Mouse (Mus musculus): ENCODE results near the gene Cx3cr1.

The Cx3cr1 gene

DNA sequence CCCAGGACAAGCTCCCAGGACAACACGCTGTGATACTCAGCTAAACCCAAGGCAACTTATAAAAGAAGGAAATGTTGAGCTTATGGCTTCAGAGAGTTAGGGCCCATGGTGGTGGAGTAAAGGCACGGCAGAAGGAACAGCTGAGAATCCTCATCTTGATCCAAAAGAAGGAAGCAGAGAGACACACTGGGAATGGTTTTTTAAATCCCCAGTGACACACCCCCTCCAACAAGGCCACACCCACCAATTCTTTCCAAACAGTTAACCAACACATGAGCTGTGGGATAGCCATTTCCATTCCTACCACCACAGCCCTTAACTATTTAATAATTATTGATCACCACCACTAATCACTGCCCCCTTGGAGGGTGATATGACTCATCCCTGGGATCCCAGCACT lies 1.6 kb upstream of the Cx3cr1 start:
- DNase-seq (ENCODE audit: low read depth, low spot score), result no peak
- H3K36me3 ChIP-seq (ENCODE audit: control insufficient read depth, insufficient read depth, low read length, poor library complexity, severe bottlenecking), result no peaks in the 10 kb centered on the region
- no peaks in the 10 kb centered on the region for H3K27me3 ChIP-seq (ENCODE audit: control insufficient read depth, insufficient read depth, low read length, poor library complexity, severe bottlenecking)

DNA sequence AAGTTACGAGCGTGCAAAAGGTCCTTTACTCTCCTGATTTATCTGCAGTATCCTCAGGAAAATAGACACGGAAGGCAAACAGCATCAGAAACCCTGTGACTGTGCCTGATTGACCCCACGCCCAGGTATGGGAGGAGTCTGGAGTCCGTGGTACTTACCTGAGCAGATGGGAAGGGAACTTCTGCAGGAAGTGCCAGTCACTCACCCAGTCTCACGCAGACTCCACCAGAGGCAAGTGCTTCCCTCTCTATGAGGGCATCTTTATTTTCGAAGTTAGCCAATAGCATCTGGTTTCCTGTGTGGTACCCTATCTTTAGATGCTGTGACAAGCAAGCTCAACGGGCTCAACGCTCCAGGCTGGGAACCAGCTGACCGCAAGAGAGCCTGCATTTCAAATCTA lies 1.6 kb downstream of the Cx3cr1 start:
- DNase-seq (ENCODE audit: low read depth, low spot score), result no peak
- Histone ChIP-seq H3K27me3 (ENCODE audit: control insufficient read depth, insufficient read depth, low read length, poor library complexity, severe bottlenecking) (no peaks in the 10 kb centered on the region), H3K36me3 (ENCODE audit: control insufficient read depth, insufficient read depth, low read length, poor library complexity, severe bottlenecking) (no peaks in the 10 kb centered on the region)

DNA sequence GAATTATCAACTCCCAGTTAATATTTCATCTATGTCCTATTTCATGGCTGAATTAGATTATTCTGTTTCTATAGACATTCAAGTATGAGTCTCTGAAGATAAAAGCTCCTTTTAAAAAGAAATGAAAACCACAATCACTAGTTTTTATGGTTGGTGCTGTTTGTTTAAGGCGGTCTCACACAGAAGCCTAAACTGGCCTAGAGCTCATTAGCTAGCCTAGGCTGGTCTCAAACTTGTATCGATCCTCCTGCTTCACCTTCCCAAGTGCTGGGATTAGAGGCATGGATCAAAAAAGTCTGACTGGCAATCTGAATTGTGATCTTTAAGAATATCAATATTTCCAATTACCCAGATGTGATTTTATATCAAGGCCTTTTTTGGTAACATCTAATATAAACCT lies 2.1 kb downstream of the Cx3cr1 start:
- DNase-seq (ENCODE audit: low read depth, low spot score), result no peak
- Histone ChIP-seq H3K36me3 (ENCODE audit: control insufficient read depth, insufficient read depth, low read length, poor library complexity, severe bottlenecking) (no peaks in the 10 kb centered on the region), H3K27me3 (ENCODE audit: control insufficient read depth, insufficient read depth, low read length, poor library complexity, severe bottlenecking) (no peaks in the 10 kb centered on the region)

DNA sequence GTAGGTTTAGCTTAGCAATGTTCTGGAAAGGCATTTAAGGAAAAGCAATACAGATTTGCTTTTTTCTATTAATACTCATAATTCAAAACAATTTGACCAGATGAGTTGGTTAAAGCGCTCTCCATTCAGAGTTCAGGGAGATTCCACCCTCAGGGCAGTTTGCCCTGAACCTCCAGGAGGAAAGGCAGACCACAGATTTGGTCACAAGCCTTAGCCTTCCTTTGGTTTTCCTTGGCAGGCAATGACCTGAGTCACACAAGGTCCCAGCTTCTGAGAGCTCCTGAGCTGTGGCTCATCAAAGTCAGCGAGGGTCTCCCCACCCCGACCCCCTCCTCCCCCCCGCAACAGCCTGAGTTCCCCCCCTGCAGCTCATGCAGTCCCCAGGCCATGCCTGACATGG lies 5.4 kb downstream of the Cx3cr1 start:
- H3K27me3 ChIP-seq (ENCODE audit: control insufficient read depth, insufficient read depth, low read length, poor library complexity, severe bottlenecking), result no peaks in the 10 kb centered on the region
- no peak for DNase-seq (ENCODE audit: low read depth, low spot score)
- H3K36me3 ChIP-seq (ENCODE audit: control insufficient read depth, insufficient read depth, low read length, poor library complexity, severe bottlenecking), result no peaks in the 10 kb centered on the region

DNA sequence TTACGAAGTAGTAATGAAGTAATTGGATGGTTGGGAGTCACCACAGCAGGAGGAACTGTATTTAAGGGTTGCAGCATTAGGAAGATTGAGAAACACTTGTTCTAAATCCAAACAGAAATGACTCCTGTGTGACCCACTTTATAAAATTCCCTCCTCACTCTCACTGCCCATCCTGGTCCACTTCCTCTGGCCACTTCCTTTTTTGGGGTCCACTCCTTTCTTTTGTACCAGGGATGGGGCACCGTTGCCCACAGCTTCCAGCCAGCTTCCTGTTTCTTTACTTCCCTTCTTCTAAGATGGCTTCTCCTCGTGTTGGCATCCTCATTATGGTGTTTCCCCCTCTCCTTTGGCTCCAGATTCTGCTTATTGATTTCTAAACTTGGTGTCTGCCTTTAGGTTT lies 10.9 kb downstream of the Cx3cr1 start:
- no peak for DNase-seq (ENCODE audit: low read depth, low spot score)
- Histone ChIP-seq H3K27me3 (ENCODE audit: control insufficient read depth, insufficient read depth, low read length, poor library complexity, severe bottlenecking) (no peaks in the 10 kb centered on the region), H3K36me3 (ENCODE audit: control insufficient read depth, insufficient read depth, low read length, poor library complexity, severe bottlenecking) (no peaks in the 10 kb centered on the region)

DNA sequence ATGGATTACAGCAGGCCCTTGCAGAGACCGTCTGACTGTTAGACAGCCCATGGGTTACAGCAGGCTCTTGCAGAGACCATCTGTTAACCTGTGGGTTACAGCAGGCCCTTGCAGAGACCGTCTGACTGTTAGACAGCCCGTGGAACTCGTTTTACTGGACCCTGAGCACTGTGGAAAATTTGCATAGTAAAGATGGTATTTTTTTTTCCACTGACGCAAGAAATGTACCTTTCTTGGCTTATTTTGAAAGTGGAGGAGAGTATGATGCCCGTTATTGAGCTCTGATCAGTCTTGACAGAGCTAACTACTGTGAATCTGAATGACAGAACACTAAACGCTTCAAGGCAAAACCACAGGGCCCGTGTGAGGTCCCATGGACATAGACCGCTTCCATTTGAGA lies 13.5 kb downstream of the Cx3cr1 start:
- DNase-seq (ENCODE audit: low read depth, low spot score), result no peak
- no peaks in the 10 kb centered on the region for H3K36me3 ChIP-seq (ENCODE audit: control insufficient read depth, insufficient read depth, low read length, poor library complexity, severe bottlenecking)

DNA sequence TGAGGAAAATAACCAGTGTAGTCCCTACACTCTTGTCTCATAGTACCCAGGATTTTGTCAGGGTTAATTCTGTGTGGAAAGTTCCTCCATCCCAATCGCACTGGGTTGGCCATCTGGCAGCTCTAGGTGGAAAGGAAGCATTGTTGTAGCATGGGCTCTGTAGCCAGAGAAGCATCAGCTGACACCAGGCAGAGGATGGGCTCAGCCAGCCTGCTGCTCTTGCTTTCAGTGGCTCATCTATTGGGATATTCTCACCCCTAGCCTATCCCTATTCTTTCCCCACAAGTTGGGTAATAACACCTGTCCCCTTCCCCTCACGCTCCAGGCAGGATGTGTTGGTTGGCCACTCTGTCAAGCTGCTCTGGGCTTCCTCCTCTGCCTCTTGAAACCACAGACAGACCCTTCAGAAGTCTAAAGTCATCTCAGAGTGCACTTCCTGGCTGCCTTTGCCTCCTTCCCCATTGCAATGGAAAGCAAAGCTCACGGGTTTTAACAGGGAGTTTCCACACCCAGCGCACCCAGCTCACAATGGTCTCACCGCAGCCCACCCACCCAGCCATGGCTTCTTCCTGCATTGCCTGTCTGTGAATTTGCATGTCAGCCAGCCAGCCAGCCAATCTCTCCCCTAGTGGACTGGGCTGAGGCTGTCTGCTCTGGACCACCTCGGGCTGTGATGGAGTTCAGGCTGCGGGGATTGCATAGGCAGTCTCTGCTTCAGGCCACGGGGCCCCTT lies 15.0 kb downstream of the Cx3cr1 start:
- Histone ChIP-seq H3K27me3 (ENCODE audit: control insufficient read depth, insufficient read depth, low read length, poor library complexity, severe bottlenecking) (no peaks in the 10 kb centered on the region), H3K36me3 (ENCODE audit: control insufficient read depth, insufficient read depth, low read length, poor library complexity, severe bottlenecking) (no peaks in the 10 kb centered on the region)
- peak; percentile 62 for DNase-seq (ENCODE audit: low read depth, low spot score)

More for the DNA sequence above, 13.5 kb downstream of the Cx3cr1 start:
- H3K27me3 ChIP-seq (ENCODE audit: control insufficient read depth, insufficient read depth, low read length, poor library complexity, severe bottlenecking), result no peaks in the 10 kb centered on the region

DNA sequence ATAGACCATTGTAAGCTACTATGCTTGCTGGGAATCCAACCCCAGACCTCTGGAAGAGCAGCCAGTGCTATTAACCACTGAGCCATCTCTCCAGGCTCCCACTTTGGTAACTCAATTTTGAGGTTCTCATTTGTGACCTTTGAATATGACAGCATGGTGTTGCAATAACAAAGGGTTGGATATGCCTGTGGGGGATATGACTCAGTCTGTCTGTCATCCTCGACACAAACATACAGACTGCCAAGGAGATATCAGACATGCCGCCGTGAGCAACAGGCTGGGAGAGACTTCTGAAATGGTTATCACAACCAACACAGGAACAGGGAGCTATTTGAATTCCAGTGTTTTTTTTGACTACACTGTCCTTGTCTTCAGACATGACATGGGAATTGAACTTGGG lies 20.3 kb downstream of the Cx3cr1 start:
- Histone ChIP-seq H3K36me3 (ENCODE audit: control insufficient read depth, insufficient read depth, low read length, poor library complexity, severe bottlenecking) (no peaks in the 10 kb centered on the region), H3K27me3 (ENCODE audit: control insufficient read depth, insufficient read depth, low read length, poor library complexity, severe bottlenecking) (no peaks in the 10 kb centered on the region)
- DNase-seq (ENCODE audit: low read depth, low spot score), result no peak

DNA sequence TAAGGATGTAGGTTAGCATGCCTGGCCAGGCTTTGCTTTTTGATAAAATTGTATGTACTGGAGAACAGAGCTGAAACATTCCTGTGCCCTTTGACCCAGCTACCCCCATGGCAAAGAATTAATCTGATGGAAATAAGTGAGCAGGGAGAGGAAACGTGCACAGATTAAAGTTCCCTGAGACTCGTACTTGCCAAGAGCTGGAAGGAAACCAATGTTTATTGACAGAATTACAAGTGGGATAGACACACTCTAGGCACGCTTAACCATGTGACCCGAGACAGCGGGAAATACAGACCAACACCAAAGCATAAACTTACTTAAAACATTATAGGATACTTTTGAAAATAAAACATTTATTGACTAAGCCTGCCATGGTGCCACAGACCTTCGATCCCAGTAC lies 21.2 kb downstream of the Cx3cr1 start:
- no peaks in the 10 kb centered on the region for H3K36me3 ChIP-seq (ENCODE audit: control insufficient read depth, insufficient read depth, low read length, poor library complexity, severe bottlenecking)
- DNase-seq (ENCODE audit: low read depth, low spot score), result no peak

DNA sequence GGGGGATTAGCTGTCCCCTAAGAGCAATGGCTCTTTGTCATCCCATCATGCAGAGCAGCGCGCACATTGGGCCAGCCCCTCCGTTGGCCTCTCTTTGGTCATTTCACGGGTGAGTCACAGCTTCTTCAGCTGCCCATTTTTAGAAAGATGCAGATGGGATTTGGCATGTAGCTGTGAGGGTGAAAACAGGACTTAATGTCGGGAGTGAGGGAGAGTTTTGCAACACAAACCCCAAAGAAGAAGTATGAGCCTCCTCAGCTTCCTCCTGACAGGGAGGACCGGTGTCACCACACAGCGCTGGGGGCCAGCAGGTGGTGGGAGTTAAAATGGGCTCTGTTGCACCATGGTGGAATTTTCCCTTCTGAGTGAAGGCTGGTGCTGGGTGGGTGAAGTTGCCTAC lies 26.6 kb downstream of the Cx3cr1 start:
- Histone ChIP-seq H3K27me3 (ENCODE audit: control insufficient read depth, insufficient read depth, low read length, poor library complexity, severe bottlenecking) (no peaks in the 10 kb centered on the region), H3K36me3 (ENCODE audit: control insufficient read depth, insufficient read depth, low read length, poor library complexity, severe bottlenecking) (no peaks in the 10 kb centered on the region)
- no peak for DNase-seq (ENCODE audit: low read depth, low spot score)

More for the DNA sequence above, 21.2 kb downstream of the Cx3cr1 start:
- no peaks in the 10 kb centered on the region for H3K27me3 ChIP-seq (ENCODE audit: control insufficient read depth, insufficient read depth, low read length, poor library complexity, severe bottlenecking)

DNA sequence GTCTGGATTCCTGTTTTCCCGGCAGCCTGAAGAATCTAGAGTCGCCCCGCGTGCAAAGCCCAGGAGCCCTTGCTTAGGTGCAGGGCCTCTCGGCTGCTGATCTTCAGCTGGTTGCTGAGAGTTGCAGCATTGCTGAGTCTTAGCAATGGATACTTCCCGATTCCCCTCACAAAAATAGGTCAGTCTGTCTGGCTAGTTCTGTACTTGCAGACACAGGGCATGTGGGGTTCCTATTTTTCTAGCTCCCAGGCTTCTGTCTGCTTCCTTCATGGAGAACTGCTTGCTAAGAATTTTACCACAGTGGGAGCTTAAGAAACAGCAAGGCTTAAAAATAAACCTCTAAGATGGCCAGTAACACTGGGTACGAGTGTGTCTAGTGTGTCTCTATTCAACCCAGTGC lies 32.3 kb downstream of the Cx3cr1 start:
- DNase-seq (ENCODE audit: low read depth, low spot score), result no peak
- Histone ChIP-seq H3K27me3 (ENCODE audit: control insufficient read depth, insufficient read depth, low read length, poor library complexity, severe bottlenecking) (no peaks in the 10 kb centered on the region), H3K36me3 (ENCODE audit: control insufficient read depth, insufficient read depth, low read length, poor library complexity, severe bottlenecking) (no peaks in the 10 kb centered on the region)

DNA sequence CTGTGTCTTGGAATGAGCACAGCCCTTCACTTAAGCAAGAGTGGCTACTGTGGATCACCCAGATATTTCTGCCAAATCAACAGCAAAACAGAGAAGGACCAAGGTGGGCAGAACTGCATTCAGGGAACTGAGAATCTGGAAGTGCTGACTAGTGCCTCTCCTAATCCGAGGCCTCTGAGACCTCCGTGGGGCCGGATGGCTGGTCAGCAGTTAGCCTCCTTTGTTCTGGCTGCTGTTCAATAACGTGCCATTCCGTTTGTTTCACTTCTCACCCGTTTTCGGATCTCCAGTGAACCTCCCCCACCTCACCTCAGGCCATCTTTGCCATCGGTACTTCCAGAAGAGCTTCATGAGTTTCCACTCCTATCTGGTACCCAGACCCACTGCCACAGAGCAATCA lies 35.3 kb downstream of the Cx3cr1 start:
- Histone ChIP-seq H3K36me3 (ENCODE audit: control insufficient read depth, insufficient read depth, low read length, poor library complexity, severe bottlenecking) (no peaks in the 10 kb centered on the region), H3K27me3 (ENCODE audit: control insufficient read depth, insufficient read depth, low read length, poor library complexity, severe bottlenecking) (no peaks in the 10 kb centered on the region)
- no peak for DNase-seq (ENCODE audit: low read depth, low spot score)

DNA sequence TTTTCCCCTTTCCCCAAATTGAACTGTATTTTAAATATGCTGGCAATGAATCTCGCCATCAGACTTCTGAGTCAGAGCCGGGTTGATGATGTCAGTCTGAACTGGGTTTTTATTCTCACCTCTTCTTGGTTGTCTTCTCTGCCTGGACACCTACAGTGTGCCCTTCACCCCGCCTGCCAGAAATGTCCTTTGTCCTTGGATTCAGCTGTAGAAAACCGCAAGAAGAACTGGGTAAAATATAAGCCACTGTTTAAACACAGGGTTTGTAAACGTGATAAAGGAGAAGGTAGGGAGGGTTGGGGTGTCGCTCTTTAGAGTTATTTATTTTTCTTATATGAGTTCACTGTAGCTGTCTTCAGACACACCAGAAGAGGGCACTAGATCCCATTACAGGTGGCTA lies 37.0 kb downstream of the Cx3cr1 start:
- H3K27me3 ChIP-seq (ENCODE audit: control insufficient read depth, insufficient read depth, low read length, poor library complexity, severe bottlenecking), result no peaks in the 10 kb centered on the region
- H3K36me3 ChIP-seq (ENCODE audit: control insufficient read depth, insufficient read depth, low read length, poor library complexity, severe bottlenecking), result no peaks in the 10 kb centered on the region
- DNase-seq (ENCODE audit: low read depth, low spot score), result no peak

DNA sequence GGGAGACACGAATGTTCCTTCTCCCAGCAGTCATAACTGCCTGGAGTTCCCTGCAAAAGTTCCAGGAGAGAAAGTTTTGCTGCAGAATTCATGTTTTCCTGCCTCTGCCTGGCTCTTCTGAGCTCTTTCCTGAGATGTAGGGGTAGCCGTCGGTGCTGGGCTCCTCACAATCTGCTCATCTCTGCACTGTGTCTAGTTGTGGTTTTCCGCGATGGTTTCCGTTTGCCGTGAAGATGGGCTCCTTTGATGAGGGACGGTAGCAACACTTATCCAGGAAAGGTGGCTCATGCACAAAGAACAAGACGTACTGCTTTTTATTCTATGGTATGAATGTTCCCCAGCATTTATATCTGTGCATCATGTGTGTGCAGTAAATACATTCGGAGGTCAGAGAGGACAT lies 39.3 kb downstream of the Cx3cr1 start:
- DNase-seq (ENCODE audit: low read depth, low spot score), result no peak

DNA sequence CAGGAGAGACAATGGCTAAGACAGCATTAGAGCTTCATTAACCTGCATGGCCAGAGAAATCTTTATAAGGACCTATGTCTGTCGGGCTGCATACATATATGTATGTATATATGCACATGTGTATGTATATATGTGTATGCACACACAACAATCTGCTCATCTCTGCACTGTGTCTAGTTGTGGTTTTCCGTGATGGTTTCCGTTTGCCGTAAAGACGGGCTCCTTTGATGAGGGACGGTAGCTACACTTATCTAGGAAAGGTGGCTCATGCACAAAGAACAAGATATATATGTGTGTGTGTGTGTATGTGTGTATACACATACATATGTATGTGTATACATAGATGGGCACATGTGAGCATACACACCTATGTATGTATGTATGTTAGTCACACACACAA lies 39.8 kb downstream of the Cx3cr1 start:
- Histone ChIP-seq H3K27me3 (ENCODE audit: control insufficient read depth, insufficient read depth, low read length, poor library complexity, severe bottlenecking) (no peaks in the 10 kb centered on the region), H3K36me3 (ENCODE audit: control insufficient read depth, insufficient read depth, low read length, poor library complexity, severe bottlenecking) (no peaks in the 10 kb centered on the region)
- DNase-seq (ENCODE audit: low read depth, low spot score), result no peak

More for the DNA sequence above, 39.3 kb downstream of the Cx3cr1 start:
- Histone ChIP-seq H3K27me3 (ENCODE audit: control insufficient read depth, insufficient read depth, low read length, poor library complexity, severe bottlenecking) (no peaks in the 10 kb centered on the region), H3K36me3 (ENCODE audit: control insufficient read depth, insufficient read depth, low read length, poor library complexity, severe bottlenecking) (no peaks in the 10 kb centered on the region)
